Mouse (Mus musculus): Measurements from ENCODE around the gene Glcci1. TPM values are rescaled to one million over a fixed set of nuclear protein-coding genes. Genes with fewer than 3 reads are reported as not detected.

Glcci1 gene
- total RNA-seq, 2 experiments from 2014 or later, result 64.7 to 74.9 TPM

- no peak for DNase-seq (ENCODE audit: extremely low spot score in 1 of 2, low spot score in 1 of 2)
Observed at GRCm38 (mm10) chr6:8640863-8641262, 131.5 kb downstream of the Glcci1 start.

- no peak for DNase-seq (ENCODE audit: extremely low spot score in 1 of 2, low spot score in 1 of 2)
Observed at GRCm38 (mm10) chr6:8644703-8645102, 135.3 kb downstream of the Glcci1 start.

- DNase-seq (ENCODE audit: extremely low spot score in 1 of 2, low spot score in 1 of 2), result no peak
Observed at GRCm38 (mm10) chr6:8645708-8646107, 136.3 kb downstream of the Glcci1 start.
